Mouse (Mus musculus) kidney, adult 2 months (tissue): ENCODE results near the gene Usp36. TPM values are rescaled to one million over a fixed set of nuclear protein-coding genes. Genes with fewer than 3 reads are reported as not detected.
A peak's percentile ranks its signal among the peaks of the same experiment; 100 is the strongest.
"Not testable (repeated sequence)": the region's sequence is repeated elsewhere in the genome, so short reads cannot be mapped to it uniquely, and the experiment has no call there.

Experiments
- DNase-seq: peaks from one replicate; pipeline ENCODE4 v3.0.0; 2021
- H3K27ac ChIP-seq: fragments of 200-500 bp; 2 replicates; pipeline ENCODE4 v1.5.1; 2012; ENCODE audit warnings: low read depth, low read length, control low read depth, inconsistent platforms; ENCODE audit not compliant: insufficient read depth
- H3K27me3 ChIP-seq: fragments of 200-500 bp; replicated peaks from 2 replicates; pipeline ENCODE4 v1.6.1; 2012; ENCODE audit warnings: mild to moderate bottlenecking, moderate library complexity, low read length, inconsistent platforms; ENCODE audit not compliant: control insufficient read depth, insufficient read depth
- H3K36me3 ChIP-seq: fragments of 200-500 bp; 2 replicates; pipeline ENCODE4 v1.6.1; 2012; ENCODE audit warnings: mild to moderate bottlenecking, moderate library complexity, low read length, inconsistent platforms; ENCODE audit not compliant: control insufficient read depth, insufficient read depth
- H3K4me1 ChIP-seq: fragments of 200-500 bp; 2 replicates; pipeline ENCODE4 v1.6.1; 2011; ENCODE audit warnings: low read length; ENCODE audit not compliant: control insufficient read depth, insufficient read depth
- H3K4me3 ChIP-seq: fragments of 200-500 bp; 2 replicates; pipeline ENCODE4 v1.5.1; 2011; ENCODE audit warnings: mild to moderate bottlenecking, low read depth, low read length, control low read depth; ENCODE audit not compliant: insufficient read depth
- CTCF ChIP-seq: fragments of 200-500 bp; conservative IDR thresholded peaks from 2 replicates; pipeline ENCODE4 v1.5.1; 2011; ENCODE audit warnings: low read depth, mild to moderate bottlenecking, control low read depth, low read length, moderate library complexity, mixed read lengths; ENCODE audit not compliant: insufficient read depth, insufficient read length
- POLR2A ChIP-seq: fragments of 200-500 bp; IDR thresholded peaks from one replicate; pipeline ENCODE4 v1.6.1; 2011; ENCODE audit warnings: low read depth, low read length, control low read depth
- WGBS: fragments of 180-500 bp; shearing (Covaris S2); methylation state at CpG from one replicate; pipeline ENCODE4 v1.1.7; 2018; 5-methylcytosine and 5-hydroxymethylcytosine counted together
- polyA plus RNA-seq: library from polyadenylated mRNA; depleted of rRNA; stranded (reverse); fragments of >200 nt; gene quantifications from 2 replicates; pipeline ENCODE4 v1.2.3, GENCODE M21; 2012

The Usp36 gene
- polyA plus RNA-seq, 1 experiment = 11.2 TPM

DNA sequence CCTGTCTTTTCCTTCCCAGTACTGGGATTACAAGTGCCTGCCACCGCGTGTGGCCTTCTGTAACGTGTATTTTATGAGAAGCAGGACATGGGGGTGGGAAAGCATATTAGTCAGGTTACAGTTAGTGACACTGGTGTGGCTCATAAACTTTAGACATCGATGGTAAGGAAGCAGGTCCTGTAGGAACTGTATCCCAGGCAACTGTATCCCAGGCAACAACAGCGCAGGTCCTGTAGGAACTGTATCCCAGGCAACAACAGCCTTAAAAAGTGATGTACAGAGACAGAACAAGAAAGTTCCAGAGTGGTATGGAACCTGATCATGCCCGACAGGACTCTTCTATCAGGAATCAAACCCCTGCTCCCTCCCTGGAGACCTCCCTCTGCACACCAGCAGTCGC, 31.5 kb upstream of the Usp36 start:
- TF ChIP-seq POLR2A (no peak), CTCF (no peak)
- DNase-seq = no peak
- H3K36me3 ChIP-seq = no peaks in the 10 kb centered on the region
- no peak overlapping the region for H3K4me3 ChIP-seq
- H3K27ac ChIP-seq = no peak overlapping the region
- H3K27me3 ChIP-seq = no peaks in the 10 kb centered on the region
- 61% methylated on average over 7 of the region's 7 CpGs for WGBS
- no peaks in the 10 kb centered on the region for H3K4me1 ChIP-seq

- no peaks in the 10 kb centered on the region for H3K36me3 ChIP-seq
- 62% methylated on average over 5 of the region's 5 CpGs for WGBS
- H3K27me3 ChIP-seq = no peaks in the 10 kb centered on the region
- H3K4me1 ChIP-seq = no peaks in the 10 kb centered on the region
- no peak overlapping the region for H3K4me3 ChIP-seq
- no peak overlapping the region for H3K27ac ChIP-seq
- no peak for TF ChIP-seq POLR2A
- peak; percentile 56 for TF ChIP-seq CTCF
- DNase-seq = peak; percentile 23
Observed at GRCm38 (mm10) chr11:118318678-118319077, 28.6 kb upstream of the Usp36 start.

DNA sequence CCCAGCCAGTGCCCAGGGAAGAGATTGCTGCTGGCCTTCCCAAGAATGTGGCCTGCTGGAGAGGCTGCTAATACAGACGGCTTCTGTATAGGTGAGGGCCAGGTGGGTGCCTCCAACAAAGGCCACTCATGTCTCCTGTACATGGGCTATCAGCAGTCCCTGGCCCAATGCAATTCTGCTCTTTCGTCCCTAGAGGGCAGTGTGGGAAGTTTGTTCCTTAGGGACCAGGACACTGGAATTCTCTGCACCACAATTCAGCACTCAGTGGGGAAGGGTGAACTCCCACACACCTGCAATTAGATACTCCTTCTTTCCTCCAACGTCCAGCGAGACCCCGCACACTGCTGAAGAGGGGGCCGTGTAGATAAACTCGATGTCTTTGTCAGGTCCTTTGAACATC, 27.1 kb upstream of the Usp36 start:
- TF ChIP-seq POLR2A (no peak), CTCF (peak; percentile 91)
- Histone ChIP-seq H3K27ac (no peak overlapping the region), H3K4me1 (no peaks in the 10 kb centered on the region), H3K27me3 (no peaks in the 10 kb centered on the region), H3K36me3 (no peaks in the 10 kb centered on the region), H3K4me3 (no peak overlapping the region)
- peak; percentile 54 for DNase-seq
- 11% methylated on average over 7 of the region's 7 CpGs for WGBS

- no peak for TF ChIP-seq POLR2A
- Histone ChIP-seq H3K27me3 (no peaks in the 10 kb centered on the region), H3K36me3 (no peaks in the 10 kb centered on the region), H3K27ac (no peak overlapping the region), H3K4me3 (no peak overlapping the region), H3K4me1 (no peaks in the 10 kb centered on the region)
- WGBS = 83% methylated on average over 8 of the region's 8 CpGs
- no peak for DNase-seq
Observed at GRCm38 (mm10) chr11:118316231-118316806, 26.3 kb upstream of the Usp36 start.

DNA sequence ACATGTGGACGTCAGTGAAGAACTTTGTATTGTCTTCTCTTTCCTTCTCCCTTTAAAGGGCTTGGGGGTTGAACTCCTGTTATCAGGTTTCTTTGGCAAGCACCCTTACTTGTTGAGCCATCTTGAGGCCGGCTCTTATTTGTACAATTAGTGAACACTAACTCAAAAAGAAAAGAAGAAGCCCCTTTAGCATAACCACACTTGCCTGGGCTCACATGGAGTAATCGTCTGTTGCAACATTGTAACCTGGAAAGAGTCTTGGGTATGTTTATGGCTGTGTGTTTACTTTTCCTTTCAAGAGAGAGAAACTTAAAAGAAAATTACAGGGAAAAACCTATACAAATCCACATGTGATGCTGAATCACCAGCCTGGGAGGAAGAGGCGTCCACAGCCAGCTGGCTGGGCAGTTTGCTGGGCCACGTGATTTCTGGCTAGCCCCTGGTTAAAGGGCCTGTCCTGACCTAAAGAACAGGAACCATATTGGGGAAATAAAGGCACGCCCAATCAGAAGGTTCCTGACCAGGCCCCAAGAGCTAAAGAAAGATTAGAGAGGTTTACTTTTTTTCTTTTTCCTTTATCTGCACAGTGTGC, 22.2 kb upstream of the Usp36 start:
- H3K4me1 ChIP-seq = no peaks in the 10 kb centered on the region
- no peaks in the 10 kb centered on the region for H3K27me3 ChIP-seq
- no peak for DNase-seq
- TF ChIP-seq POLR2A = no peak
- no peak for TF ChIP-seq CTCF
- H3K36me3 ChIP-seq = no peaks in the 10 kb centered on the region
- WGBS = 81% methylated on average over 6 of the region's 6 CpGs
- no peak overlapping the region for H3K4me3 ChIP-seq
- H3K27ac ChIP-seq = no peak overlapping the region

GRCm38 (mm10) chr11:118307962-118308361, 17.9 kb upstream of the Usp36 start:
- H3K4me3 ChIP-seq, H3K27me3 ChIP-seq, DNase-seq, H3K36me3 ChIP-seq, H3K4me1 ChIP-seq, H3K27ac ChIP-seq: not testable (repeated sequence)
- 92% methylated on average over 2 of the region's 2 CpGs for WGBS

GRCm38 (mm10) chr11:118303959-118304358, 13.9 kb upstream of the Usp36 start:
- H3K27ac ChIP-seq, H3K4me3 ChIP-seq, DNase-seq, H3K36me3 ChIP-seq, H3K4me1 ChIP-seq, H3K27me3 ChIP-seq: not testable (repeated sequence)
- WGBS = 84% methylated on average over 4 of the region's 4 CpGs

- Histone ChIP-seq H3K27me3 (no peaks in the 10 kb centered on the region), H3K4me1 (no peaks in the 10 kb centered on the region), H3K36me3 (no peaks in the 10 kb centered on the region), H3K4me3 (no peak overlapping the region), H3K27ac (no peak overlapping the region)
- DNase-seq = no peak
- WGBS = 75% methylated on average over 2 of the region's 2 CpGs
- TF ChIP-seq CTCF (no peak), POLR2A (no peak)
Observed at GRCm38 (mm10) chr11:118298810-118299209, 8.8 kb upstream of the Usp36 start.
